In the genomic region with DNA sequence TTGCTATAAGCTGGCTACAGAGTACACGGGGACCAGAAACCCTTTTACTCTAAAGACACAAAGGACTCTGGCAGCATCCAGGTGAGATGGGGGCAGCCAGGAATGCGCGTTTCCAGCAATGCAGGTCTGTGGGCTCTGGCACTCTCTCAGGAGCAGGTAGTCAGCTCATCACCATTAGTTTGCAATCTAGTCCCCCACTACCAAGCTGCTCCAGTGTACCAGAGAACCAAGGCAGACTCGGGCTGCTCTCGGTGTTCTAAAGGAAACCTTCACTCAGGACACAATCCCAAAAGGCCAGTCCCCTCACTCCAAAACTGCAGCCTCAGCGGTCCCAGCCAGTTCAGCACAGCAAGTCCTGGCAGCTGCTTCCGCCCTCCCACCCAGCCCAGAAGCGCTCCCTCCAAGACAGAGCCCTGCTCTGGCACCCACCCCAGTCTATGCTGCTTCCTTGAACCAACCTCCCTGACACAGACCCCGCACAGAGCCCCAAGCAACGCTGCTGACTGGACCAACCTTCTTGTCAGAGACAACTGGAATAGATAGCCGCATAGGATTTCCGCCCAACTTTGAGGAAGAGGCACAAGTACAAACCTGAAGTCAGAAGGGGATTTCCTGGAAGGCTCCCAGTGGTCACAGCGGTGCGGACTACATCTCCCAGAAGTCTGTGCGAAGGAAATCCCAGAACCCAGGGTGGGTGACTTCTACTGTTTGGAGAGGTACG, we compare ENCODE assay signal across 8 mouse cellular contexts. TPM values are rescaled to one million over a fixed set of nuclear protein-coding genes. Genes with fewer than 3 reads are reported as not detected.
DNase-seq lines count a peak whose midpoint lies in the region; ATAC-seq and TF ChIP-seq lines count a peak whose summit lies in the region.
"Not testable (repeated sequence)": the region's sequence is repeated elsewhere in the genome, so short reads cannot be mapped to it uniquely, and the experiment has no call there.

A gene (minus strand): TSS at position 637 of the 721 bp plus-strand sequence.

- peak within 1 kb of the TSS; percentile 60 for H3K4me3 ChIP-seq in forebrain, embryonic 13.5 days
- peak within 1 kb of the TSS; percentile 79 for H3K4me3 ChIP-seq in heart, postnatal 0 days (ENCODE audit: low read depth, low read length)
- peak within 1 kb of the TSS; percentile 52 to 73 for H3K4me3 ChIP-seq in liver, embryonic 14.5 days (ENCODE audit: insufficient read depth in 1 of 2, low read depth in 2 of 2, low read length in 2 of 2)
- H3K4me3 ChIP-seq in stomach, embryonic 15.5 days (replicated peaks): peak within 1 kb of the TSS; percentile 65

- TF ChIP-seq EP300 in heart, postnatal 0 days (IDR thresholded peaks at IDR 0.05; ENCODE audit: low read depth); liver, embryonic 14.5 days (IDR thresholded peaks at IDR 0.05; ENCODE audit: low read depth): not testable (repeated sequence)

- not testable (repeated sequence) for H3K27ac ChIP-seq in forebrain, embryonic 13.5 days; liver, embryonic 14.5 days
- H3K27ac ChIP-seq in heart, postnatal 0 days (ENCODE audit: low read depth): peak within 1 kb of the TSS; percentile 59
- peak within 1 kb of the TSS; percentile 48; the same call in 1 of the 2 replicates for H3K27ac ChIP-seq in stomach, embryonic 15.5 days

- WGBS in forebrain, embryonic 13.5 days: 4% methylated on average over 16 of the region's 16 CpGs
- WGBS in heart, postnatal 0 days: 4% methylated on average over 14 of the region's 16 CpGs
- 2% methylated on average over 14 of the region's 16 CpGs for WGBS in liver, embryonic 14.5 days (ENCODE audit: insufficient replicate concordance)
- WGBS in stomach, embryonic 15.5 days: 3% methylated on average over 16 of the region's 16 CpGs

- not testable (repeated sequence) for H3K4me1 ChIP-seq in forebrain, embryonic 13.5 days; heart, postnatal 0 days (ENCODE audit: control insufficient read depth, insufficient read depth); liver, embryonic 14.5 days (replicated peaks; ENCODE audit: control insufficient read depth in 2 of 2, insufficient read depth in 2 of 2, low read length in 1 of 2); stomach, embryonic 15.5 days

- H3K4me2 ChIP-seq in forebrain, embryonic 13.5 days: peak within 1 kb of the TSS; percentile 59
- H3K4me2 ChIP-seq in heart, postnatal 0 days (ENCODE audit: low read depth, low read length): peak within 1 kb of the TSS; percentile 65
- H3K4me2 ChIP-seq in liver, embryonic 14.5 days (ENCODE audit: low read depth): peak within 1 kb of the TSS; percentile 61
- peak within 1 kb of the TSS; percentile 53 for H3K4me2 ChIP-seq in stomach, embryonic 15.5 days

- DNase-seq in CD8-positive naive resting alpha-beta T cell, adult 2 months (ENCODE audit: low read depth in 2 of 2, low spot score in 2 of 2): peak; percentile 63 to 65
- DNase-seq in heart, postnatal 0 days (ENCODE audit: low spot score): peak; percentile 69
- DNase-seq in kidney, postnatal 36 days: peak; percentile 82 to 85
- peak in 2 of 3 experiments; percentile 41 to 69 for DNase-seq in liver, embryonic 14.5 days (ENCODE audit: low read depth in 3 of 3, low spot score in 3 of 3)
- DNase-seq in neural tube, embryonic 10.5 days (ENCODE audit: extremely low spot score, low spot score): peak; percentile 62

- not testable (repeated sequence) for H3K27me3 ChIP-seq in forebrain, embryonic 13.5 days; heart, postnatal 0 days (ENCODE audit: control insufficient read depth, insufficient read depth, low read length); liver, embryonic 14.5 days (ENCODE audit: control insufficient read depth, insufficient read depth, low read length); stomach, embryonic 15.5 days (replicated peaks)

- H3K36me3 ChIP-seq in forebrain, embryonic 13.5 days (ENCODE audit: poor library complexity, severe bottlenecking); heart, postnatal 0 days (replicated peaks; ENCODE audit: control insufficient read depth, insufficient read depth, low read length); liver, embryonic 14.5 days (replicated peaks; ENCODE audit: control insufficient read depth, insufficient read depth, low read depth); stomach, embryonic 15.5 days: not testable (repeated sequence)

- TF ChIP-seq CTCF in heart, postnatal 0 days (IDR thresholded peaks at IDR 0.05; ENCODE audit: low read depth); liver, embryonic 14.5 days (IDR thresholded peaks at IDR 0.05; ENCODE audit: low read depth): not testable (repeated sequence)

- peak within 1 kb of the TSS; percentile 51; the same call in 1 of the 2 replicates for H3K9ac ChIP-seq in forebrain, embryonic 13.5 days
- H3K9ac ChIP-seq in heart, postnatal 0 days (replicated peaks; ENCODE audit: low read depth, low read length): peak within 1 kb of the TSS; percentile 50; the same call in 1 of the 2 replicates
- peak within 1 kb of the TSS; percentile 43 for H3K9ac ChIP-seq in liver, embryonic 14.5 days (replicated peaks)
- H3K9ac ChIP-seq in stomach, embryonic 15.5 days: 0 out of 2 replicates have a peak within 1 kb of the TSS, but pooled peaks have one; percentile 9

- not testable (repeated sequence) for H3K9me3 ChIP-seq in forebrain, embryonic 13.5 days (replicated peaks); heart, postnatal 0 days (replicated peaks; ENCODE audit: control insufficient read depth, low read length); liver, embryonic 14.5 days (ENCODE audit: control insufficient read depth, low read length); stomach, embryonic 15.5 days

- peak; percentile 96 for ATAC-seq in cerebellum, adult (ENCODE audit: insufficient number of reproducible peaks, low FRiP score, low TSS enrichment)
- peak; percentile 96 for ATAC-seq in forebrain, embryonic 13.5 days
- ATAC-seq in heart, postnatal 0 days (ENCODE audit: insufficient read depth, low read depth): peak; percentile 89
- ATAC-seq in liver, embryonic 14.5 days (ENCODE audit: insufficient read depth): peak; percentile 90
- ATAC-seq in stomach, embryonic 15.5 days (ENCODE audit: insufficient read depth, low FRiP score, low read depth): peak; percentile 92

RNA-seq across cellular contexts. Expression of the gene that starts here (rescaled TPM):
- polyA plus RNA-seq in forebrain, embryonic 13.5 days (2015; fragmentation: Nextera tagmentation; extraction: Ambion mirVana): 3.2 and 5.2 TPM in 2 replicates
- 0.66 and 14.2 TPM in 2 replicates for total RNA-seq in heart, postnatal 0 days (2014; rRNA removed; ENCODE audit: low replicate concordance)
- polyA plus RNA-seq in heart, postnatal 0 days (2015; fragmentation: Nextera tagmentation; extraction: Ambion mirVana): 3.0 and 3.4 TPM in 2 replicates
- polyA plus RNA-seq in liver, embryonic 14.5 days (2012; rRNA removed): 0.58 and 1.6 TPM in 2 replicates
- 1.5 and 1.7 TPM in 2 replicates for polyA plus RNA-seq in liver, embryonic 14.5 days (2014; fragmentation: Nextera tagmentation; extraction: Ambion mirVana)
- polyA plus RNA-seq in stomach, embryonic 15.5 days (2015; fragmentation: Nextera tagmentation; extraction: Ambion mirVana): 5.5 and 7.5 TPM in 2 replicates
